Mouse (Mus musculus) testis, adult 2 months (tissue): ENCODE results near the gene Aldob.

Experiments used
- CTCF ChIP-seq: fragments of 200-500 bp; IDR thresholded peaks from 2 replicates; pipeline ENCODE4 v1.5.1; 2012; ENCODE audit warnings: low read depth, mild to moderate bottlenecking, inconsistent platforms, low read length, moderate library complexity; ENCODE audit not compliant: control insufficient read depth, insufficient read depth, insufficient replicate concordance
- POLR2A ChIP-seq: fragments of 200-500 bp; IDR thresholded peaks from 2 replicates; pipeline ENCODE4 v1.6.1; 2012; ENCODE audit warnings: low read depth, mild to moderate bottlenecking, inconsistent platforms, low read length, moderate library complexity; ENCODE audit not compliant: control insufficient read depth

DNA sequence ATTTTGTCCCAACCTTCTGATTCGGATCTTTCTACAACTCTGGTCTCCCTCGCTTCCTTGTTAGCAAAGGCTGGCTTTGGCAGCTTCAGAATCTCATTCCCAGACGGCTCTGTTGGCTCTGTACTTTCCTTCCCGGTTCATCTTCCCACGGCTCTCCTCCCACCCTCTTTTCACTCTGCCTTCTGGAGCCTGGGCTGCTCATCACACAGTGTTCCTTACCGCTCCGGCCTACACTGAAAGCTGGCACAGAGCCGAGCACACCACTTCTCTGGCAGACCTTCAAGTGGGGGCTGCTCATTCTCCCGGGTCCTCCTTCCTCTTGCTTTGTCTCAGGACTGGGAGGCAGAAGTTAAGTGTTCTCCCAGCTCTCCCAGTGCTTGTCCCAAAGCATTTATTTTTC lies 26.8 kb downstream of the Aldob start:
- TF ChIP-seq CTCF, result no peak
- 0 out of 2 replicates have a peak, but pooled peaks have one; percentile 21 for TF ChIP-seq POLR2A
